Mouse (Mus musculus) intestine, embryonic 16.5 days (tissue): ENCODE measurements around the gene Tmem200b. TPM values are rescaled to one million over a fixed set of nuclear protein-coding genes. Genes with fewer than 3 reads are reported as not detected.

Experiments used
- polyA plus RNA-seq: library from polyadenylated mRNA; unstranded; fragments of >200 nt; fragmentation: Nextera tagmentation; extraction: Ambion mirVana; gene quantifications from 2 replicates; pipeline ENCODE4 v1.2.1, GENCODE M21; 2015

Tmem200b gene
- polyA plus RNA-seq, 1 experiment from 2014 or later: 0.18 TPM

Other genes with a start within 250 kb of the Tmem200b start
- gene Ptpru, start 83.5 kb upstream of the Tmem200b start, polyA plus RNA-seq: 4.7 and 4.8 TPM in 2 replicates
- 81.6 and 86.6 TPM in 2 replicates for gene Mecr, start 78.3 kb upstream of the Tmem200b start, polyA plus RNA-seq
- 68.6 and 75.2 TPM in 2 replicates for gene Srsf4, start 48.2 kb upstream of the Tmem200b start, polyA plus RNA-seq
- not detected in 2 replicates for gene Gm10300, start 152.9 kb downstream of the Tmem200b start, polyA plus RNA-seq
- 41.5 and 46.8 TPM in 2 replicates for gene Epb41, start 153.6 kb downstream of the Tmem200b start, polyA plus RNA-seq
- 0.22 and 0.26 TPM in 2 replicates for gene Oprd1, start 222.7 kb downstream of the Tmem200b start, polyA plus RNA-seq